Mouse (Mus musculus) heart, adult 2 months (tissue): ENCODE measurements around the gene Rassf5. TPM values are rescaled to one million over a fixed set of nuclear protein-coding genes. Genes with fewer than 3 reads are reported as not detected.

Experiments used
- DNase-seq, 2 experiments: peaks; one replicate each; pipeline ENCODE4 v3.0.0; 2021
- H3K27ac ChIP-seq: fragments of 200-600 bp; 2 replicates; pipeline ENCODE4 v1.8.1; 2022
- H3K27me3 ChIP-seq: fragments of 200-500 bp; 2 replicates; pipeline ENCODE4 v1.6.1; 2012; ENCODE audit warnings: mild to moderate bottlenecking, low read length, inconsistent platforms, mixed read lengths; ENCODE audit not compliant: control insufficient read depth, insufficient read depth
- H3K36me3 ChIP-seq: fragments of 200-500 bp; 2 replicates; pipeline ENCODE4 v1.6.1; 2012; ENCODE audit warnings: low read length, inconsistent platforms; ENCODE audit not compliant: control insufficient read depth, insufficient read depth
- H3K4me1 ChIP-seq: fragments of 200-500 bp; 2 replicates; pipeline ENCODE4 v1.6.1; 2011; ENCODE audit warnings: low read length; ENCODE audit not compliant: control insufficient read depth, insufficient read depth
- H3K4me3 ChIP-seq: fragments of 200-600 bp; 2 replicates; pipeline ENCODE4 v1.8.1; 2022
- H3K79me2 ChIP-seq: fragments of 200-500 bp; replicated peaks from 2 replicates; pipeline ENCODE4 v1.6.1; 2012; ENCODE audit warnings: mild to moderate bottlenecking, inconsistent platforms, low read length, moderate library complexity, mixed read lengths; ENCODE audit not compliant: control insufficient read depth, insufficient read depth
- H3K9ac ChIP-seq: fragments of 200-500 bp; 2 replicates; pipeline ENCODE4 v1.6.1; 2012; ENCODE audit warnings: low read depth, mild to moderate bottlenecking, control low read depth, inconsistent platforms, low read length, mixed read lengths
- CTCF ChIP-seq: fragments of 200-600 bp; IDR thresholded peaks from 2 replicates; pipeline ENCODE4 v1.8.1; 2022; ENCODE audit warnings: antibody characterized with exemption, mild to moderate bottlenecking, moderate library complexity
- EP300 ChIP-seq: fragments of 200-500 bp; IDR thresholded peaks from 2 replicates; pipeline ENCODE4 v1.6.1; 2011; ENCODE audit warnings: low read depth, low read length, control low read depth; ENCODE audit not compliant: insufficient read depth
- POLR2A ChIP-seq: fragments of 200-500 bp; IDR thresholded peaks from 2 replicates; pipeline ENCODE4 v1.6.1; 2011; ENCODE audit warnings: mild to moderate bottlenecking, low read depth, low read length, control low read depth; ENCODE audit not compliant: insufficient read depth
- WGBS: fragments of 180-500 bp; shearing (Covaris S2); methylation state at CpG from one replicate; pipeline ENCODE4 v1.1.7; 2018; 5-methylcytosine and 5-hydroxymethylcytosine counted together
- intact Hi-C: fragments of 180-260 bp; cut with DNase I; formaldehyde crosslinking; loops from one replicate; pipeline ENCODE4 v1.15.1; 2025
- polyA plus RNA-seq: library from polyadenylated mRNA; depleted of rRNA; stranded (reverse); fragments of >200 nt; gene quantifications from 2 replicates; pipeline ENCODE4 v1.2.3, GENCODE M21; 2012
- total RNA-seq, 2 experiments: library from RNA; stranded (reverse); gene quantifications; 2 replicates each; pipeline ENCODE4 v1.2.3; 2021

Gene Rassf5
- total and polyA plus RNA-seq, 3 experiments, result 1.7 to 2.3 (median 2.0) TPM

DNA sequence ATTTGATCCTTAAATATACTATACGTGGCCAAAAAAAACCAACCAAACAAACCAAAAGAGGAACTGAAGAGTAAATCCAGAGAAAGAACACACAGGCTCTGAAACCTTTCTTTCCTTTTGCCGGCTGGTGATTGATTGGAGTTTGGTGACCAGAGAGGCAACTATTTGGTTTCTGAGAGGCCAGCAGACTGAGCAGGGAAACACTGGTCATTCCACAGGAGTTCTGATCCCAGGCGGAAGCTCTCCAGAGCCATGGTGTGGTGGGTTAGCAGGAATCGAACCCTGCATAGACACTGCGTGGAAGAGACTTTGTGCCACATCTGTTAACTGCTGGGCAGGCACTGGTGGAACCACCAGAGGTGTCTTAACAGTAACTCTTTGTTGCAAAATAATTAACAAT lies 67.0 kb downstream of the Rassf5 start:
- 89% methylated on average over 5 of the region's 5 CpGs for WGBS
- Histone ChIP-seq H3K27me3 (no peaks in the 10 kb centered on the region), H3K27ac (no peak overlapping the region), H3K36me3 (no peaks in the 10 kb centered on the region; the same call in 1 of the 2 replicates), H3K4me1 (peaks cover 5% of the 10 kb centered on the region), H3K9ac (no peak overlapping the region), H3K4me3 (no peak overlapping the region), H3K79me2 (no peaks in the 10 kb centered on the region)
- intact Hi-C loops, result no loop called here
- TF ChIP-seq EP300 (no peak), CTCF (no peak), POLR2A (no peak)
- no peak for DNase-seq

GRCm38 (mm10) chr1:131177249-131177648 lies 67.8 kb downstream of the Rassf5 start:
- TF ChIP-seq POLR2A, result no peak
- no peak for TF ChIP-seq EP300
- no peak for TF ChIP-seq CTCF
- no peaks in the 10 kb centered on the region for H3K79me2 ChIP-seq
- DNase-seq, result no peak
- no peak overlapping the region for H3K4me3 ChIP-seq
- H3K27ac ChIP-seq, result no peak overlapping the region
- H3K9ac ChIP-seq, result no peak overlapping the region
- peaks cover 6% of the 10 kb centered on the region for H3K4me1 ChIP-seq
- H3K36me3 ChIP-seq, result no peaks in the 10 kb centered on the region; the same call in 1 of the 2 replicates
- whole genome bisulfite sequencing, result 77% methylated on average over 4 of the region's 4 CpGs
- H3K27me3 ChIP-seq, result no peaks in the 10 kb centered on the region
- intact Hi-C loops, result no loop called here

- H3K4me1 ChIP-seq, result peaks cover 6% of the 10 kb centered on the region
- intact Hi-C loops, result no loop called here
- WGBS, result 95% methylated on average over 8 of the region's 8 CpGs
- no peaks in the 10 kb centered on the region for H3K27me3 ChIP-seq
- no peak for TF ChIP-seq POLR2A
- no peak for TF ChIP-seq CTCF
- no peak for TF ChIP-seq EP300
- H3K79me2 ChIP-seq, result no peaks in the 10 kb centered on the region
- H3K4me3 ChIP-seq, result no peak overlapping the region
- no peak overlapping the region for H3K9ac ChIP-seq
- DNase-seq, result no peak
- H3K36me3 ChIP-seq, result no peaks in the 10 kb centered on the region; the same call in 1 of the 2 replicates
- no peak overlapping the region for H3K27ac ChIP-seq
These were observed 69.2 kb downstream of the Rassf5 start for GRCm38 (mm10) chr1:131175819-131176218.

DNA sequence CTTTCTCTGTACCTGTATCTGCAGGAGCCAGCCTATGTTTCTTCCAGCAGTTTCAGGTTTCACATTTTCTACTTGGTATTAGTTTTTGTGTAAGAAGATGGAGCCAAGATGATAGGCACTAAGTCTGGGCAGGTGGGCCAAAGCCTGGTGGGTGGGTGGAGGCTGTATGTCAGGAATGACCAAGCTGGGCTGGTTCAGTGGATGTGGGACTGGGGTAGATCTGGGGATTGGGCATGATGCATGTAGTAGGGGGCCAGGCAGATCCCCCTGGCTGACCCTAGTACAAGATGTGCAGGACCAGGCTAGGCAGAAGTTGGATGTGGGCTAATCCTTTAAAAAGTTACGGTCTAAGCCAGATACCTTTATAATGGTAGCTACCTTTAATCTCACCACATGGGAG lies 69.9 kb downstream of the Rassf5 start:
- Histone ChIP-seq H3K4me3 (no peak overlapping the region), H3K36me3 (no peaks in the 10 kb centered on the region; the same call in 1 of the 2 replicates), H3K9ac (no peak overlapping the region), H3K27ac (no peak overlapping the region), H3K79me2 (no peaks in the 10 kb centered on the region), H3K4me1 (peaks cover 6% of the 10 kb centered on the region), H3K27me3 (no peaks in the 10 kb centered on the region)
- DNase-seq, result no peak
- WGBS, result 100% methylated on average over 1 of the region's 1 CpGs
- no peak for TF ChIP-seq EP300
- TF ChIP-seq CTCF, result no peak
- TF ChIP-seq POLR2A, result no peak
- intact Hi-C loops, result no loop called here

DNA sequence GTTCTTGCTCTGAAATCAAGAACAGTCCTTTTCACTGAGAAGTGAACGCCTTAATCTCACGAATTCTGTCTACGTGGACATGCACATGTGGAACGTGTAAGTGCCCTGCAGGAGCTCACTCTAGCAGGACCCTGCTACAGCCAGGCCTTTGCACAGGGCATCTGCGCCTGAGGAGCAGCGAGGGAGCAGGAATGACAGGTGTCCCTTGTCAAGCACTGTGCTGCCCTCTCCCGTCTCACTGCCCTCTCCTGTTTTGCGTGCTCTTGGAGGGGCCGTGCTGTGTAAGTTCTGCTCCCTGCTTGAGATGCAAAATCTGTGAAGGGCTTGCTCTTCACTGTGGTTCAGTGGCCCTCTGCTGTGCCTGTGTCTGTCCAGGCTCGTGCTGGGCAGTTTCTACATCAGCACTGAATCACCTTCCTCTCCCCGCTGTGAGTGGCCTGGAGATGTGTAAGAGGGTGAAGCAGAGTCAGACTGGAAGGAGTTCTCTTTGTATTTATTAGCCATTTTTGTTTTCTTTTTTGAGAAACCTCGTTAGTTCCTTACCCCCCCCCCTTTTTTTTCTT lies 70.7 kb downstream of the Rassf5 start:
- TF ChIP-seq EP300 (no peak), CTCF (no peak), POLR2A (no peak)
- WGBS, result 63% methylated on average over 12 of the region's 12 CpGs
- Histone ChIP-seq H3K27ac (peak overlapping the region; percentile 82), H3K27me3 (no peaks in the 10 kb centered on the region), H3K4me3 (no peak overlapping the region), H3K4me1 (peaks cover 6% of the 10 kb centered on the region), H3K36me3 (no peaks in the 10 kb centered on the region; the same call in 1 of the 2 replicates), H3K9ac (no peak overlapping the region), H3K79me2 (no peaks in the 10 kb centered on the region)
- DNase-seq, result no peak
- intact Hi-C loops, result no loop called here

GRCm38 (mm10) chr1:131173809-131174208 lies 71.2 kb downstream of the Rassf5 start:
- Histone ChIP-seq H3K4me1 (peaks cover 6% of the 10 kb centered on the region), H3K9ac (no peak overlapping the region), H3K79me2 (no peaks in the 10 kb centered on the region), H3K27ac (peak overlapping the region; percentile 82), H3K27me3 (no peaks in the 10 kb centered on the region), H3K36me3 (no peaks in the 10 kb centered on the region; the same call in 1 of the 2 replicates), H3K4me3 (peak overlapping the region; percentile 2)
- intact Hi-C loops, result no loop called here
- WGBS, result 30% methylated on average over 6 of the region's 6 CpGs
- no peak for DNase-seq
- TF ChIP-seq CTCF, result no peak
